Mouse (Mus musculus) myocyte (in vitro differentiated cells): ENCODE results near the gene Rbms3. TPM values are rescaled to one million over a fixed set of nuclear protein-coding genes. Genes with fewer than 3 reads are reported as not detected.
A peak's percentile ranks its signal among the peaks of the same experiment; 100 is the strongest.

Experiments
- H3K27me3 ChIP-seq: one replicate; pipeline ENCODE4 v1.6.1; 2011; ENCODE audit not compliant: control insufficient read depth, insufficient read depth, insufficient read length
- H3K36me3 ChIP-seq: one replicate; pipeline ENCODE4 v1.6.1; 2011; ENCODE audit not compliant: control insufficient read depth, insufficient read depth
- H3K4me2 ChIP-seq: one replicate; pipeline ENCODE4 v1.6.1; 2011; ENCODE audit warnings: low read depth, control low read depth
- H3K4me3 ChIP-seq: one replicate; pipeline ENCODE4 v1.5.1; 2011; ENCODE audit warnings: mild to moderate bottlenecking, control low read depth, moderate library complexity
- H3K79me2 ChIP-seq: one replicate; pipeline ENCODE4 v1.6.1; 2011; ENCODE audit not compliant: control insufficient read depth, insufficient read depth
- H3ac ChIP-seq: one replicate; pipeline ENCODE4 v1.6.1; 2011; ENCODE audit not compliant: control insufficient read depth, insufficient read length
- CEBPB ChIP-seq: IDR thresholded peaks from 2 replicates; pipeline ENCODE4 v1.6.1; 2011; ENCODE audit warnings: mild to moderate bottlenecking, moderate library complexity; ENCODE audit not compliant: poor library complexity, insufficient read depth, severe bottlenecking
- E2F4 ChIP-seq: IDR thresholded peaks from one replicate; pipeline ENCODE4 v1.6.1; 2011; ENCODE audit warnings: mild to moderate bottlenecking, control low read depth, moderate library complexity; ENCODE audit not compliant: insufficient read depth
- MAX ChIP-seq: IDR thresholded peaks from one replicate; pipeline ENCODE4 v1.6.1; 2011; ENCODE audit warnings: low read depth, mild to moderate bottlenecking, control low read depth
- MYOD1 ChIP-seq, 3 experiments: IDR thresholded peaks; one replicate each; pipeline ENCODE4 v1.6.1; 2011; ENCODE audit warnings: control low read depth in 2 of 3, low read depth in 2 of 3, mild to moderate bottlenecking in 2 of 3, moderate library complexity in 1 of 3; ENCODE audit not compliant: insufficient read length in 2 of 3, control insufficient read depth in 1 of 3
- MYOG ChIP-seq, 3 experiments: IDR thresholded peaks; one replicate each; pipeline ENCODE4 v1.6.1; 2011; ENCODE audit warnings: control low read depth in 2 of 3, low read depth in 2 of 3, mild to moderate bottlenecking in 2 of 3; ENCODE audit not compliant: insufficient read length in 2 of 3, control insufficient read depth in 1 of 3, insufficient read depth in 1 of 3
- POLR2A ChIP-seq: IDR thresholded peaks from one replicate; pipeline ENCODE4 v1.6.1; 2011; ENCODE audit warnings: low read depth, mild to moderate bottlenecking, control low read depth, moderate library complexity; ENCODE audit not compliant: insufficient read length
- POLR2AphosphoS2 ChIP-seq: IDR thresholded peaks from one replicate; pipeline ENCODE4 v1.6.1; 2011; ENCODE audit warnings: low read depth, control low read depth; ENCODE audit not compliant: insufficient read length
- REST ChIP-seq: IDR thresholded peaks from one replicate; pipeline ENCODE4 v1.6.1; 2011; ENCODE audit warnings: mild to moderate bottlenecking, control low read depth, moderate library complexity; ENCODE audit not compliant: insufficient read depth, insufficient read length
- SRF ChIP-seq: IDR thresholded peaks from one replicate; pipeline ENCODE4 v1.6.1; 2011; ENCODE audit warnings: low read depth; ENCODE audit not compliant: control insufficient read depth, insufficient read length
- TCF12 ChIP-seq: IDR thresholded peaks from one replicate; pipeline ENCODE4 v1.6.1; 2011; ENCODE audit warnings: mild to moderate bottlenecking, control low read depth; ENCODE audit not compliant: poor library complexity, insufficient read depth, severe bottlenecking
- TCF3 ChIP-seq: IDR thresholded peaks from one replicate; pipeline ENCODE4 v1.6.1; 2011; ENCODE audit warnings: low read depth, control low read depth; ENCODE audit not compliant: insufficient read length
- USF1 ChIP-seq: IDR thresholded peaks from one replicate; pipeline ENCODE4 v1.6.1; 2011; ENCODE audit warnings: low read depth, mild to moderate bottlenecking, control low read depth, moderate library complexity
- polyA plus RNA-seq: library from polyadenylated mRNA; unstranded; fragments of >200 nt; fragmentation: generic; extraction: Trizol; gene quantifications from one replicate; pipeline ENCODE4 v1.2.1, GENCODE M21; 2012; ENCODE audit warnings: missing spikeins

Rbms3 gene
- polyA plus RNA-seq, 1 experiment: 4.5 TPM

DNA sequence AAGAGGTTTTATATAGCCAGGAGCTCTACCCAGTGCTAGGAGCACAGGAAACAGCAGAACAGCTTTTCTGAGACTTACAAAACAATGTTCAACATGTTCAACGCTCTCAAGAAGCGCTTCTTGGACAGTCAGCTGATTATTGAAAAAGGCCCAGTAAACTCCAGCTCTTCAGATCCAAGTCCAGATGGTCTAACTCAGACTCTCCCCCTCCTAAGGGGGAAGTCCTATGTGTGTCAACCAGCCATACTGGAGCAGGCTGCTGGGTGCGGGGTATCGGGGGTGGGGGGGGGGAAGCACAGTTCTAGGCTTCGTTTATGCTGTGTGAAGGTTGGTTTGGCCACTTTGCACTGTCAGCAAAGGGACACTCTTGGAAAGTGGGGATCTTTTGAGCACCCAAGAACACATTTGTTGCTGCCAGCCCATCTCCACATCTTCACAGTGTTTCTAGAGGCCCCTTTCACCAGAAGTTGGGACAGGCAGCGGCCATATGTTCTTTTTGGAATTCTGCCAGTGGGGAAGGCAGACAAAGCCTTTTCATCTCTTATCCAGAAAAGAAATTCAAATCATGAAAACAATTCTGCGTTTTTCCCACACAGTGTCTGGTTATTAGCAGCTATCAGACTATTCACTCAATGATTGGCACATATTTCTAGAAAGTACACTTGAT is 485.5 kb downstream of the Rbms3 start:
- Histone ChIP-seq H3K27me3 (no peaks in the 10 kb centered on the region), H3K4me3 (no peak overlapping the region), H3K4me2 (no peak overlapping the region), H3K36me3 (no peaks in the 10 kb centered on the region), H3K79me2 (peaks cover 6% of the 10 kb centered on the region), H3ac (no peak overlapping the region)
- TF ChIP-seq SRF (no peak), MAX (no peak), E2F4 (no peak), CEBPB (no peak), REST (no peak), TCF12 (no peak)

DNA sequence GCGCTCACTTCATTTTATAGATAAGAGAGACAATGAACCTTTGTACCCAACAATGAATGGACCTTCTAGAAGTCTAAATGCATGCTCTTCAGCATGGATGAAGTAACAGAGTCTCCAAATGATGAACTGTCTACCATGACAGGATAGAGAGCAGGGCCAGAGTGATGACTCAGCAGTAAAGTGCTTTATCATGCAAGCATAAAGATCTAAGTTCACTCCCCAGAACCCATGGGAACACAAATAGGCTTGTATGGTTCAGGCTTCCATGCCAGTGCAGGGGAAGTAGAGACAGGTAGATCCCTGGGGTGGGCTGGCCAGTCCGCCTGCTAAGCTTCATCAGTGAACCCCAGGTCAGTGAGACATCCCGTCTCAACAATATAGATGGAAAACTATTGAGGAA is 489.7 kb downstream of the Rbms3 start:
- TF ChIP-seq MAX (no peak), POLR2A (no peak), E2F4 (no peak), TCF3 (no peak)

DNA sequence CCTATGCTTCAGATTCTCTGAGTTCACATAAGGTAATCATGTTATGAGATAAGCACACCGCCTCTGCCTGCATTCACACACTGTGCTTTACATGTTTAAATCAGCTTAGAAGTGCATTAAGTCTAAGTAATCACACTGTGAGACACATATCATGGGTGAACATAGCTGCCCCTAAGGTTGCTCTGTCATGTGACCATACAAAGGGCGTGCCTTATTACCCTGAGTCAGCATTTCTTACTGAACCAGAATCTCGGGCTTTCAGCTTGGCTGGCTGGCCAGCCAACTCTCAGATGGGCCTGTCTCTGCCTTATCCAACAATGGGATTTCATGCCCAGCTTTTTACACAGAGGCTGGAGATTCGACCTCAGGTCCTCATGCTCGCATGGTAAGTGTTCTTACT is 493.3 kb downstream of the Rbms3 start:
- peaks cover 6% of the 10 kb centered on the region for H3K79me2 ChIP-seq
- no peak overlapping the region for H3ac ChIP-seq
- H3K4me3 ChIP-seq: no peak overlapping the region
- H3K27me3 ChIP-seq: no peaks in the 10 kb centered on the region
- H3K4me2 ChIP-seq: no peak overlapping the region
- H3K36me3 ChIP-seq: no peaks in the 10 kb centered on the region
- TF ChIP-seq POLR2A (no peak), E2F4 (no peak), TCF12 (no peak), CEBPB (no peak), TCF3 (no peak), USF1 (no peak), POLR2AphosphoS2 (no peak), SRF (no peak), MYOG (IDR thresholded peaks at IDR 0.05; ENCODE audit: control insufficient read depth in 1 of 3, insufficient read depth in 1 of 3, insufficient read length in 2 of 3, low read depth in 2 of 3) (no peak), MYOD1 (IDR thresholded peaks at IDR 0.05; ENCODE audit: control insufficient read depth in 1 of 3, insufficient read length in 2 of 3, low read depth in 2 of 3) (no peak), REST (no peak), MAX (no peak)

More for the DNA sequence above, 489.7 kb downstream of the Rbms3 start:
- H3K36me3 ChIP-seq: no peaks in the 10 kb centered on the region
- no peak overlapping the region for H3K4me3 ChIP-seq
- peaks cover 6% of the 10 kb centered on the region for H3K79me2 ChIP-seq
- no peak overlapping the region for H3ac ChIP-seq
- no peak overlapping the region for H3K4me2 ChIP-seq
- H3K27me3 ChIP-seq: no peaks in the 10 kb centered on the region

DNA sequence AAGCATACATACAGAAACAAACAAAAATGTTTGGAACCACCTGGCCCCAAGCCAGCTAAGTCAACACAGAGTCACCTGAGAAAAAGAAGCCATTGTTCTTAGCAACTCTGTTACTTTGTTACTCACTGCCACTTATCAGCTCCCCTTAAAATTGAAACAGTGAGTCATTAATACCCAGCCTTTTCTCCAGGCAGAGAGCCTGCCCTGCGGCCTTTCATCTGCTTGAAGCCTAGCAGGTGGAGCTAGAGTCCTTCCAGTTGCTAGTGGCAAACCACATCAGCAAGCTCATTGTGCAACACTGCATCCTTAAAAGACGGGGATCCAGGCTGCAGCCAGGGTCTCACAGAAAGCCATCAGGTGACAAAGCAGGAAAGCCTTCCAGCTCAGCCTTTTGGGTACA is 495.7 kb downstream of the Rbms3 start:
- TF ChIP-seq TCF12 (no peak), SRF (no peak), MAX (no peak), MYOG (IDR thresholded peaks at IDR 0.05; ENCODE audit: control insufficient read depth in 1 of 3, insufficient read depth in 1 of 3, insufficient read length in 2 of 3, low read depth in 2 of 3) (no peak), CEBPB (no peak), REST (no peak), MYOD1 (IDR thresholded peaks at IDR 0.05; ENCODE audit: control insufficient read depth in 1 of 3, insufficient read length in 2 of 3, low read depth in 2 of 3) (no peak), USF1 (no peak)
- Histone ChIP-seq H3K36me3 (no peaks in the 10 kb centered on the region), H3K79me2 (peaks cover 6% of the 10 kb centered on the region), H3K27me3 (no peaks in the 10 kb centered on the region), H3K4me3 (no peak overlapping the region), H3ac (no peak overlapping the region), H3K4me2 (no peak overlapping the region)

DNA sequence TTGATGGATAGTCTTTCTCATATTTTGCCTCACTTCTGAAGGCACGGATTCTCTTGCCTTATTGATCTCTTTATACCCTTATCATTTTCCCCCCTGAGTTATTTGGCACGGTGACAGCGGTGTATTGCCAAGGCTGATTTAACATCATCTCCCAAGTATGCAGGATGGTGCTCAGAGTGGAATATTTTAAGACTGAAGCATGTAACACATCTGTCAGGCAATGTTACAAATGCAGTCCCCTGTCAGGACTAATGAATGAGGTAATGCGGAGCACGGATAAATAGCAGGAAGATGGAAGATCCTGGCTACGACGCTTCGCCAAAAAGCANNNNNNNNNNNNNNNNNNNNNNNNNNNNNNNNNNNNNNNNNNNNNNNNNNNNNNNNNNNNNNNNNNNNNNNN is 502.9 kb downstream of the Rbms3 start:
- Histone ChIP-seq H3K4me2 (no peak overlapping the region), H3K4me3 (no peak overlapping the region), H3K79me2 (peaks cover 6% of the 10 kb centered on the region), H3K27me3 (no peaks in the 10 kb centered on the region), H3ac (no peak overlapping the region), H3K36me3 (no peaks in the 10 kb centered on the region)
- TF ChIP-seq TCF3 (no peak), MYOD1 (IDR thresholded peaks at IDR 0.05; ENCODE audit: control insufficient read depth in 1 of 3, insufficient read length in 2 of 3, low read depth in 2 of 3) (peak in 1 of 3 experiments; percentile 15)
